Mouse (Mus musculus) embryo, embryonic 11.5 days (tissue): ENCODE results near the gene B3gnt5.
A peak's percentile ranks its signal among the peaks of the same experiment; 100 is the strongest.
"Not testable (repeated sequence)": the region's sequence is repeated elsewhere in the genome, so short reads cannot be mapped to it uniquely, and the experiment has no call there.

ENCODE experiments used
- DNase-seq: peaks from one replicate; pipeline ENCODE4 v3.0.0-alpha.2; 2012; ENCODE audit warnings: low read depth, low spot score

B3gnt5 gene

DNA sequence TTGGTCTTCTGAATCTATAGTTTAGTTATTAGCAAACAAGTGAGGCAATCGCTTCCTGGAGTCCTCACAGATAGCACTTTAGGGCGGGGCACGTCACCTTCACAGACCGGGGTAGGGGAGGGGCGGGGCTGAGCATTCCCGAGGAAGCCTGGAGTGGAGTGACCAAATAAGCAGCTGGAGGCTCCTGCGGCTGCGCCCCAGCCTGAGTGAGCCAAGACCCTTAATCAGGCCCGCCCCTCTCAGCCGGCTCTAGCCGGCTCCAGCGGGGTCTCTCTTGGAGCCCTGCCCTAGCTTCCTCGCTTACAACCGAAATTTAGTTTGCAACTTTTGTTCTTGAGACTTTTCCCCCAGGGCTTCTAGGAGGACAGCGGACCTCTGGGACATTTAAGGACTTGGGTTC lies at the start of gene B3gnt5:
TSS of gene B3gnt5 (plus strand) at position 135 of the 400 bp plus-strand sequence.
- DNase-seq: peak; percentile 74

DNA sequence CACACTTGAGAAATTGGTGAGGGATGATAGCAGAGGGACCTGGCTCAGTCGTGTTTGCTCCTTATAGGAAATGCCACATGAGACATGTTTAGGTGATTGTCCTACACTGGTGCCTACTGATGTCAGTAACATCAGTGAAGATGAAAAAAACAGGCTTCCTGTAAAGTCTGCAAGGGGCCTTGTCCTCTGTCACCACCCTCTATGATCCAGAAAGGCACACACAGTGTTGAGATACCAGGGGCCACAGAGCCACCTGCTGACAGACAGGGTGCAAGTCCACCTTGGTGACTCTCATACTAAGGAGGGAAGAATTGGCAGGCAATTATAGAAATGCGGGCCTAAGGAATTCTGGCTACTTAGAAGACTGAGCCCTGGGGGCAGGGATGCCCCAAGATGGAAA lies 39.0 kb upstream of the B3gnt5 start:
- DNase-seq: no peak

DNA sequence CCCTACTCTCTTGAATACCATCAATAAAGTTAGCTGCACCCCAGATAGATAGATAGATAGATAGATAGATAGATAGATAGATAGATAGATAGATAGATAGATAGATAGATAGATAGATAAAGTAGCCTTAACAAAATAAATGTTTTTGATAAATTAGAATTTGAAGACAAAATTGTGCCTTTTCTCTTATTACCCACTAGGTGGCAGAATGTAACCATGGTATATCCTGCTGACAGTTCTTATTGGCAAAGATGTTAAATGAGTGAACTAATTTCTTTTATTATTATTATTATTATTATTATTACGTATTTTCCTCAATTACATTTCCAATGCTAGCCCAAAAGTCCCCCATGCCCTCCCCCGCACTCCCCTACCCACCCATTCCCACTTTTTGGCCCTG lies 35.9 kb upstream of the B3gnt5 start:
- DNase-seq: not testable (repeated sequence)

DNA sequence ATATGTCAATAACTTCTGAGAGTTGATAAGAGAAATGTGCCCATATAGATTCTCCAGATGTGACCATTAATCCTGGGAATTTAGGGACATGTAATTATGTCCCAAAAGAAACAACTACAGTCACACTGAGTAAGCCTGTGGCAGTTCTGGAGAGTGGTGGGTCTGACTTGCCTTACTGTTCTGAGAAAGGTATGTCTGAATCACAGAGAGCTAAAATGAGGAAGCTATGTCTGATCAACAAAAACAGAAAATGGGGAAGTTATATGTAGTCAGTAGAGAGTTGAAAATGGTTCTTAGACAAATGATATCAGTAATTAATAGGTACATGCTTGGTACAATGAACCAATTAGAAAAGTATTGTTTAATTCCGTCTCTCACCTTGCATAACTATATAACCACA lies 27.1 kb upstream of the B3gnt5 start:
- no peak for DNase-seq

DNA sequence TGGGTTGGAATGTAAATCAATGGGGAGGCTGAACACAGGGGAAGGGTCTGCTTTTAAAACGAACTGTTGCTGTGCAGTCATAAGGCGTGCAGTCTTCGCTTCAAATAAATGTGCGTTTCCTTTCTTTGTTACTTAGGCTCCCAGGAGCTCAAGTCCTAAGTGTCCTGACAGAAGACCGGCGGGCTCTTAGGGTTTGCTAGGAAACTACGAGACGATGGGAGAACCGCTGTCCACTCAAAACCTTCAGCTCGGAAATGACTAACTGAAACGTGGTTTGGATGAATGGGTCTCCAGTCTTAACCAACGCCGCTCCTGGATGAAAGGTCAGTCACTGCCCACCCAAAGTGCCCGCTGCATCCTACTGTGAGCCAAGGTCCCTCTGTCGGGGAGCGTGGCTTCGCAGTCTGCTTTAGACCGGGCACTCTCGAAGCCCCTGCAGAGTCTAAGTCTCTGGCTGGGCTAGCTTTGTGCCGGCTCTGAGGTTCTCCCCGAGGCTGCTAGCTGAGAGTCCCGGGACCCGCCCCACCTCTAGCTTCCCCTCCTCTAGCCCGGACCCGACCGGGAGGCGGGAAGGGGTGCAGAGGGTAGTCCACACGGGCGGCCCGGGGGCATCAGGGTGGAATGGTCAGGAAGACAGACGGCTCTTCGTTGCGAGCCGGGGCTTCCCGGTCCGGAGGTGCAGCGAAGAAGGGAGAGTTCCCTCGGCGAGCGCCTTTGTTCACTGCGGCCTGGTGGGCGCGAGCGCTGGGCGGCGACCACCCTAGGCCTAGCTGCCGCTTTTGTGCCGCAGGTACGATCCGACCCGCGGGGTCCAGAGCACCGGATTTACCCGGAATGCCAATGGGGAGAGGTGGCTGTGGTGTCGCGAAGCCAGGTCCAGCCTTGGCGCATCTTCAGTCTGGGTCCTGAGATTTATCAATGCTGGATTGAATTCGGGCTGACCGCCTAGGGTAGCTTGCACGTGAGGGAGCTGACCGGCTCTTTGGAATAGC lies 793 bp downstream of the B3gnt5 start:
- peak; percentile 40 for DNase-seq

DNA sequence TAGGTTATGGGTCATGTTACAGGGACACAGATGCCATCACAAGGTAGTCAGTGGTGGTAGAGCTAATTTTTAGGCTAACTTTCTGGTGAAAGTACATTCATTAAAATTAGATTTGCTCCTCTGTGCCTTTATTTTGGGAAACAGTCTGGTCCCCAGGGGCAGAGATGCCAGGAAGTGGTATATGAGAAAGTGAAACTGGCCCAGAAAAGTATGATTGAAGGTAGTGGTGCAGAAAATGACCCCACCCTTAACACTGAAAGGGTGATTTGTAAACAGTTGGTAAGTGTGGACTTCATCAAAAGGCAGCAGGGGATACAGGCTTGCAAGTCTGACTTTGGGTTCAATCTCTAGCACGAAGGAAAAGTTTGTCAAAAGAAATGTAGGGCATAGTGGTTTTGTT lies 1.7 kb downstream of the B3gnt5 start:
- no peak for DNase-seq

DNA sequence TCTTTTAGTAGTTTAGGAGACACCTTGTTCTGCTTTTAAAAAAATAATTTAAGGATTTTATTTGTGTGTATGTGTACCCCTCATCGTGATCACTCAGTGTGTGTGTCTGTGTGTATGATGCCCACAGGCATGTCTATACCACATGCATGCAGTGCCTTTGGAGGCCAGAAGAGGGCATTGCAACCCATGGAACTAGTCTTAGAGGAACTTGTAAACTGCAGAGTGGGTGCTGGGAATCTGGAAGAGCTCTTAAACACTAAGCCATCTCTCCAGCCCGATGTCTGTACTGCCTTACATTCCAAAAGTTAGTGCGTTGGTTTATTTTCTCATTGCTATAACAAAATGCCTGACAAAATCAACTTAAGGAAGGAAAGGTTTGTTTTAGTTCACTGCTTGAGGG lies 6.1 kb downstream of the B3gnt5 start:
- no peak for DNase-seq

DNA sequence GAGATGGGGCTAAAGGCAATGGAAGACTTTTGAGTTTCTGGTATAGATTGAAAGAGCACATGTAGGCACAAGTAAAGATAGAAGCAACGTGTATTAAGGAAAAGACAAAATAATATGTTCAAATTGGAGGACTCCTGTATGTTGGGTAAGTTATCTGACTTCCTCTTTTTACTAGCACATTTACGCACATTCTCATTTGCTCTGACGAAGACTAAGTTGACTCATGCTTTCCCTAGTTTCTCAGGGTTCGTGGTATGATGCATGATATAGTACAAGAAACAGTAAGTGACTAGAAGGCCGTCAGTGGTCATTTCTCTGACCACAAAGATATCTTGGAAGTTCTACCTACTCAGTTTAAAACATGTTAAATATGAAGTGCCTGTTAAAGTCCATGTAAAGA lies 8.0 kb downstream of the B3gnt5 start:
- no peak for DNase-seq

DNA sequence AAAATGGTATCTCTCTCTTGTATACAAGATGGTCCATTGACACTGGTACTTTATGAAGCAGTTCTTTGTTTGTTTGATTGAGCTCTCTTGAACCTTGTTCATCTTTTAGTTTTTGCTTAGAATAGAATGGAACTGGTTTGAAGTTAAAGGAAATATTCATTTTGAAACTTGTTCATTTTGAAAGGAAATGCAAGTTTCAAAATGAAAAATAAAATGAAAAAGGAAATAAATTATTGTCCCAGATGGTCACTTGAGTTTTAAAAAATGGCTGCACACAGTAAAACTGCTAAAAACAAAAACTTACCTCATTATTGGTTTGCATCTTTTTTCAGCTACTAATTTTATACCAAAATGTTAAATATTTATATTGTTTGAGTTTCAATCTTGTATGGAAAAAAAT lies 12.0 kb downstream of the B3gnt5 start:
- no peak for DNase-seq

DNA sequence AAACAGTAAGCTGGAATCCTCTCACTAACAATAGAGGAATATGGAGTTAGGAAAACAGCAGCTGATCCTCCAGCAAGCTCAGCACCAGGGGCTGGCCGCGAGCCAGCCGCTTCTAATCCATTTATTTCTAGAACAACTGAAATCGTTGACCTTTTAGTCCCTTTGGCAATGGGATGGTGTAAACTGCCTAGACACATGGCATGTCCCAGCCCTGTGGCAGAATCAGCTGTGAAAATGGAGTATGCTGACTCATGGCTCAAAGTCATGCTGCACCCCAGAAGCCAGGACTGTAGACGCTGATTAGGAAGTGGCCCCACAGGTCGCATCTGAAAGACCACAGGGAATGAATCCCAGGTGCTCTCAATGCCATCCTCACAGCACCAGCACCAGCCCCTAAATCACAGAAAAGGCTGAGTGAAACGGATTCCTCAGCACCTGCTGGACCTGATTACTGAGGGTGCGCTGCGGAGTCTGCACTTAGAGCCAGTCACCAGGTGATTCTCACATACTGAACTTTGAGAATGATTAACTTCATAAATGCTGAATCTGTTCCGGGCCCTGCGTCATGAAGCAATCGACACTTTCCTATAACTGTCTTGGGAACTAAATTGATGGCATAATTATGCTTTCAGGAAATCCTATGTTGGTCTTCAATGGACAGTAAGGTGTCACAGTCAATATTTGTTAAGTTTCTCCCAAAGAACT lies 26.5 kb downstream of the B3gnt5 start:
- no peak for DNase-seq

DNA sequence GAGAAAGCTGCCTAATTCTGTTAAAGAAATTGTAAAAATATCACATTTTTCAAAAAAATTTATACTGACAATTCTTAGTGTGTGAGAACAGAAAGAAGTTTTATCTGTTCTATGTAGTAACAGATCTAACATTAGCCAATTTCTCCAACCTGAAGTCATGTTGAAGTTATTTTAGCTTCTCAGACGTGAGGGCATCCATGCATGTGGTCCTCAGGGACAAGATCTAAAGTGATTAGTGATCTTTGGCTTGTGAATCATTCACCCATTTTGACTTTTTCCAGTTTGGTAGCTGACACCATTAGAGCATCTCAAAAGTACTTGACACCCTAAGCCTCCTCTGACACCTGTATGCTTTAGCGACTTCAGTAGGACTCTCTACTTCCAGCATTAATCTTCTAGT lies 29.9 kb downstream of the B3gnt5 start:
- no peak for DNase-seq

DNA sequence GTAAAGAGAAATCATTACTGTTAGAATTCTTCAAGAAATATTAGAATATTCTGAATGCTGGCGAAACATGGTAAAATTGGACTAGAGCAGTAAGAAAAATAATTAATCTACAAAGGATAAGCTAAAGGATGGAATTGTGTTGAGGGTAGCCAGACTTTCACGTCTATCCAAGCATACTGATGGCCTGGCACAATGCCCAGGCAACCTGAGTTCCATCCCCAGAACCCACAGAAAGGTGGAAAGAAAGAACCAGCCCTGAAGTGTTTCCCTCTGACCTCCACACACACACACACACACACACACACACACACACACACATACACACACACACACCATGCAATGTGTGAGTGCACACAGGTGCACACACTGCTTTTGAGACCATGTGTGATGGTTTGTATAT lies 58.8 kb downstream of the B3gnt5 start:
- no peak for DNase-seq
